ENCODE assay signal across 8 mouse cellular contexts in the genomic region with DNA sequence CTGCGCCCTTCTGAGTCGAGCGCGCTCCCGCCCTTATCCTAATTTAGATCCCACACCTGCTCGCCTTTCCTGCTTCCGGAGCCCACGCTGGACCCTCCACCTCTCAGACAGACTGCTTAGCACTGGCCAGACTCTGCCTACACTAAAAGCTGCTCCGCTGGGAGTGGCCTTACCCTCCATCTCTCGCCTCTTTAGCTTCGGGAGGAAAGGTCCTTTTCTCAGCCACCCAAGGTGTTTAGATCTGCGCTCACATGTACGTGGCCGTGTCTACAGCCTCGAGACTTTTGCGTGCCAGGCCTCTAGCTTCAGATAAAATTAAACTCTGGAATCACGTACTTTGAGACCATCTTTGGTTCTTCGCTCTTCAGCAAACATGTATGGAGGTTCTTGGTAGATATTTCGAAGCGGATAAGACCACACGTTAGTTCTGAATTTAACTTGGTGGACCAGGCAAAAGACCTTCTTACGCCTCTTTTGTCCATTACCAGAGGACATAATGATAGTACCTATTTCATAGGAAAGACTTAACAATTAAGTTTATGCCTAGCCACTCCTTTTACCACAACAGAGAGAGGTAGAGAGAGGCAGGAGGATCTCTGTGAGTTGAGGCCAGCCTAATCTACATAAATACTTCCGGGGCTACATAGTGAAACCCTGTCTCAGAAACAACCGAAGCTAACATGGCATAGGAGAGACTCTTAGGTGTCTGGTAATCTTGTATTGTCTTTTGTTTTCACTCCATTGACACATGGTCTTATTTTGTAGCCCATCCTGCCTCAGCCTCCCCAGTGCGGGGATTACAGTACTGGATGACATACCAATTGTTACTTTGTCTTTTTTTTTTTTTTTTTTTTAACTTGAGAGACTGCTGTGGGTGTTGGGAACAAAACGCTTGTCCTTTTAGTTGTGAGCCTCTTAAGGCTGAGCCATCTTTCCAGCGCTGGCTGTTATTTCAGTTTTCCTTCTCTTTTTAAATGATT. TPM values are rescaled to one million over a fixed set of nuclear protein-coding genes. Genes with fewer than 3 reads are reported as not detected.
A peak's percentile ranks its signal among the peaks of the same experiment; 100 is the strongest.
DNase-seq lines count a peak whose midpoint lies in the region; ATAC-seq and TF ChIP-seq lines count a peak whose summit lies in the region.

No protein-coding gene starts in this region.

- DNase-seq in heart, adult 18-20 months, result no peak
- DNase-seq in ES-E14 (ENCODE audit: low read depth, low spot score), result no peak
- DNase-seq in forebrain, embryonic 14.5 days (ENCODE audit: low spot score), result no peak
- no peak for DNase-seq in cerebellum, adult 8-10 months
- no peak for DNase-seq in thymus, postnatal 4 days
- DNase-seq in left cerebral cortex, adult 8-10 months (ENCODE audit: low spot score in 2 of 2), result no peak

- peak overlapping the region; percentile 81 for H3K9ac ChIP-seq in heart, embryonic 14.5 days (ENCODE audit: low read length)
- H3K9ac ChIP-seq in ES-E14 (ENCODE audit: insufficient read depth, low read depth, low read length, poor library complexity, severe bottlenecking), result peak overlapping the region; percentile 87
- peak overlapping the region; percentile 64 for H3K9ac ChIP-seq in forebrain, embryonic 14.5 days (ENCODE audit: low read length)
- peak overlapping the region; percentile 78 for H3K9ac ChIP-seq in liver, embryonic 15.5 days

- peak overlapping the region; percentile 88 for H3K4me2 ChIP-seq in heart, embryonic 14.5 days (ENCODE audit: low read length)
- peak overlapping the region; percentile 94 for H3K4me2 ChIP-seq in forebrain, embryonic 14.5 days (ENCODE audit: low read length)
- peak overlapping the region; percentile 95 for H3K4me2 ChIP-seq in liver, embryonic 15.5 days

- H3K27me3 ChIP-seq in heart, embryonic 14.5 days (ENCODE audit: control insufficient read depth, insufficient read depth, low read length), result no peaks in the 10 kb centered on the region
- no peaks in the 10 kb centered on the region for H3K27me3 ChIP-seq in forebrain, embryonic 14.5 days (replicated peaks; ENCODE audit: control insufficient read depth, insufficient read depth, low read length)
- H3K27me3 ChIP-seq in liver, embryonic 15.5 days, result no peaks in the 10 kb centered on the region

- in situ Hi-C loops in ES-E14 (cut with MboI; ENCODE audit: low sequenced_read_pairs in 2 of 2, unreplicated experiment in 2 of 2), result no loop called here

- no peak for ATAC-seq in heart, embryonic 14.5 days (ENCODE audit: insufficient number of reproducible peaks, insufficient read depth, low FRiP score, low read depth)
- peak; percentile 42 for ATAC-seq in forebrain, embryonic 14.5 days
- peak; percentile 36 for ATAC-seq in liver, embryonic 15.5 days (ENCODE audit: insufficient read depth)

- no peaks in the 10 kb centered on the region for H3K9me3 ChIP-seq in heart, embryonic 14.5 days (ENCODE audit: control insufficient read depth, low read length)
- no peaks in the 10 kb centered on the region for H3K9me3 ChIP-seq in ES-E14 (ENCODE audit: control insufficient read depth, insufficient read depth, low read depth, low read length)
- no peaks in the 10 kb centered on the region for H3K9me3 ChIP-seq in forebrain, embryonic 14.5 days (replicated peaks; ENCODE audit: control insufficient read depth, low read length)
- no peaks in the 10 kb centered on the region for H3K9me3 ChIP-seq in liver, embryonic 15.5 days (replicated peaks)

- H3K27ac ChIP-seq in heart, embryonic 14.5 days (replicated peaks in 1 of 2; ENCODE audit: control insufficient read depth in 1 of 2, insufficient read depth in 1 of 2, low read depth in 2 of 2, low read length in 2 of 2), result peak overlapping the region; percentile 83 to 99
- H3K27ac ChIP-seq in ES-E14 (ENCODE audit: insufficient read depth, low read depth, low read length, poor library complexity, severe bottlenecking), result peak overlapping the region; percentile 93
- H3K27ac ChIP-seq in forebrain, embryonic 14.5 days (ENCODE audit: low read depth, low read length), result peak overlapping the region; percentile 99
- peak overlapping the region; percentile 97 for H3K27ac ChIP-seq in liver, embryonic 15.5 days (replicated peaks)

- H3K4me1 ChIP-seq in heart, embryonic 14.5 days (ENCODE audit: control insufficient read depth in 2 of 2, insufficient read depth in 2 of 2, low read length in 2 of 2), result peaks cover 8 to 20% of the 10 kb centered on the region in 2 experiments; a peak in 3 of 4 replicates
- peaks cover 8 to 13% of the 10 kb centered on the region in 2 experiments; a peak in 3 of 4 replicates for H3K4me1 ChIP-seq in ES-E14 (ENCODE audit: control insufficient read depth in 2 of 2, insufficient read depth in 2 of 2, low read length in 2 of 2, poor library complexity in 1 of 2)
- peaks cover 8% of the 10 kb centered on the region for H3K4me1 ChIP-seq in forebrain, embryonic 14.5 days (ENCODE audit: control insufficient read depth, insufficient read depth, low read length)
- H3K4me1 ChIP-seq in liver, embryonic 15.5 days (replicated peaks), result peaks cover 47% of the 10 kb centered on the region

- H3K4me3 ChIP-seq in heart, embryonic 14.5 days (ENCODE audit: control insufficient read depth in 1 of 2, insufficient read depth in 1 of 2, low read depth in 1 of 2, low read length in 2 of 2), result peak overlapping the region; percentile 56 to 96
- H3K4me3 ChIP-seq in ES-E14 (ENCODE audit: insufficient read depth in 1 of 2, low read depth in 1 of 2, low read length in 2 of 2, poor library complexity in 1 of 2, severe bottlenecking in 1 of 2), result peak overlapping the region; percentile 69 to 83
- H3K4me3 ChIP-seq in forebrain, embryonic 14.5 days (ENCODE audit: low read depth, low read length), result peak overlapping the region; percentile 89
- peak overlapping the region; percentile 83 for H3K4me3 ChIP-seq in liver, embryonic 15.5 days (replicated peaks)

- 19% methylated on average over 27 of the region's 27 CpGs for WGBS in heart, embryonic 14.5 days
- 27% methylated on average over 27 of the region's 27 CpGs for WGBS in forebrain, embryonic 14.5 days
- WGBS in liver, embryonic 15.5 days (ENCODE audit: insufficient replicate concordance), result 17% methylated on average over 27 of the region's 27 CpGs

- peaks cover 21% of the 10 kb centered on the region for H3K36me3 ChIP-seq in heart, embryonic 14.5 days (ENCODE audit: control insufficient read depth, insufficient read depth, low read length)
- peaks cover 14% of the 10 kb centered on the region for H3K36me3 ChIP-seq in ES-E14 (ENCODE audit: control insufficient read depth, insufficient read depth, low read length, poor library complexity, severe bottlenecking)
- peaks cover 11% of the 10 kb centered on the region for H3K36me3 ChIP-seq in forebrain, embryonic 14.5 days (ENCODE audit: control insufficient read depth, insufficient read depth, low read length)
- peaks cover 18% of the 10 kb centered on the region for H3K36me3 ChIP-seq in liver, embryonic 15.5 days (replicated peaks)

TF ChIP-seq in ES-E14, 5 proteins besides CTCF, POLR2A, EP300 and RAD21:
- TF ChIP-seq HCFC1 (IDR thresholded peaks at IDR 0.05; ENCODE audit: borderline replicate concordance, insufficient read depth, low read length) (no peak), ZNF384 (IDR thresholded peaks at IDR 0.05; ENCODE audit: low read depth, low read length) (0 out of 2 replicates have a peak, but pooled peaks have one; percentile 5), MAFK (IDR thresholded peaks at IDR 0.05; ENCODE audit: insufficient read depth, low read depth, low read length) (no peak), CHD2 (IDR thresholded peaks at IDR 0.05; ENCODE audit: low read depth, low read length) (no peak), ZC3H11A (IDR thresholded peaks at IDR 0.05; ENCODE audit: borderline replicate concordance, low read depth, low read length) (no peak)

RNA-seq across cellular contexts. Expression of a gene that starts 1.4 kb away (rescaled TPM):
- 7.0 and 10.6 TPM in 2 replicates for polyA plus RNA-seq in heart, embryonic 14.5 days (2014; fragmentation: Nextera tagmentation; extraction: Ambion mirVana)
- total RNA-seq in heart, adult 18-20 months (2021), result 10 to 100 TPM; 19.2 to 22.6 TPM
- total RNA-seq in ES-E14 (2012; rRNA removed), result 55.4 and 60.4 TPM in 2 replicates
- 25.2 and 28.7 TPM in 2 replicates for polyA plus RNA-seq in forebrain, embryonic 14.5 days (2014; fragmentation: Nextera tagmentation; extraction: Ambion mirVana)
- 3.8 and 4.6 TPM in 2 replicates for polyA plus RNA-seq in liver, embryonic 15.5 days (2015; fragmentation: Nextera tagmentation; extraction: Ambion mirVana)
- 100 to 1,000 TPM; 202 to 218 (median 208) TPM for total RNA-seq in left cerebral cortex, adult 8-10 months (2022)

RNA-seq across cellular contexts. Expression of a gene that starts 13.1 kb away (rescaled TPM):
- polyA plus RNA-seq in heart, embryonic 14.5 days (2014; fragmentation: Nextera tagmentation; extraction: Ambion mirVana), result 39.1 and 46.5 TPM in 2 replicates
- total RNA-seq in heart, adult 18-20 months (2021), result 10 to 100 TPM; 24.4 to 26.7 TPM
- 33.0 and 37.2 TPM in 2 replicates for total RNA-seq in ES-E14 (2012; rRNA removed)
- 74.4 and 75.3 TPM in 2 replicates for polyA plus RNA-seq in forebrain, embryonic 14.5 days (2014; fragmentation: Nextera tagmentation; extraction: Ambion mirVana)
- 26.1 and 28.9 TPM in 2 replicates for polyA plus RNA-seq in liver, embryonic 15.5 days (2015; fragmentation: Nextera tagmentation; extraction: Ambion mirVana)
- 10 to 100 TPM; 62.1 to 70.6 (median 65.6) TPM for total RNA-seq in left cerebral cortex, adult 8-10 months (2022)

RNA-seq across cellular contexts. Expression of a gene that starts 21.7 kb away (rescaled TPM):
- 50.2 and 53.6 TPM in 2 replicates for polyA plus RNA-seq in heart, embryonic 14.5 days (2014; fragmentation: Nextera tagmentation; extraction: Ambion mirVana)
- 10 to 100 TPM; 49.2 to 49.9 TPM for total RNA-seq in heart, adult 18-20 months (2021)
- 138 and 155 TPM in 2 replicates for total RNA-seq in ES-E14 (2012; rRNA removed)
- polyA plus RNA-seq in forebrain, embryonic 14.5 days (2014; fragmentation: Nextera tagmentation; extraction: Ambion mirVana), result 74.5 and 91.0 TPM in 2 replicates
- polyA plus RNA-seq in liver, embryonic 15.5 days (2015; fragmentation: Nextera tagmentation; extraction: Ambion mirVana), result 50.9 and 55.2 TPM in 2 replicates
- total RNA-seq in left cerebral cortex, adult 8-10 months (2022), result 100 to 1,000 TPM; 102 to 118 (median 113) TPM

RNA-seq across cellular contexts. Expression of a gene that starts 29.3 kb away (rescaled TPM):
- polyA plus RNA-seq in heart, embryonic 14.5 days (2014; fragmentation: Nextera tagmentation; extraction: Ambion mirVana), result 0.09 and 0.11 TPM in 2 replicates
- 1 to 10 TPM; 1.2 TPM for total RNA-seq in heart, adult 18-20 months (2021)
- 0.98 and 1.0 TPM in 2 replicates for total RNA-seq in ES-E14 (2012; rRNA removed)
- polyA plus RNA-seq in forebrain, embryonic 14.5 days (2014; fragmentation: Nextera tagmentation; extraction: Ambion mirVana), result not detected in 2 replicates
- 0.05 and 0.06 TPM in 2 replicates for polyA plus RNA-seq in liver, embryonic 15.5 days (2015; fragmentation: Nextera tagmentation; extraction: Ambion mirVana)
- 1 to 10 TPM; 2.8 to 3.7 (median 3.3) TPM for total RNA-seq in left cerebral cortex, adult 8-10 months (2022)

RNA-seq across cellular contexts. Expression of a gene that starts 49.2 kb away (rescaled TPM):
- polyA plus RNA-seq in heart, embryonic 14.5 days (2014; fragmentation: Nextera tagmentation; extraction: Ambion mirVana), result 8.7 and 10.3 TPM in 2 replicates
- under 1 TPM; 0.22 to 0.28 TPM for total RNA-seq in heart, adult 18-20 months (2021)
- 17.3 and 17.8 TPM in 2 replicates for total RNA-seq in ES-E14 (2012; rRNA removed)
- polyA plus RNA-seq in forebrain, embryonic 14.5 days (2014; fragmentation: Nextera tagmentation; extraction: Ambion mirVana), result 6.1 and 6.3 TPM in 2 replicates
- 14.1 and 15.3 TPM in 2 replicates for polyA plus RNA-seq in liver, embryonic 15.5 days (2015; fragmentation: Nextera tagmentation; extraction: Ambion mirVana)
- total RNA-seq in left cerebral cortex, adult 8-10 months (2022), result 1 to 10 TPM in 3 of 4 experiments, under 1 TPM in 1; 0.76 to 1.6 (median 1.4) TPM
